Mouse (Mus musculus) effector memory CD4-positive, alpha-beta T cell, adult 5 months (primary cell): Measurements from ENCODE around the gene Tmem51. TPM values are rescaled to one million over a fixed set of nuclear protein-coding genes. Genes with fewer than 3 reads are reported as not detected.

ENCODE experiments used
- polyA plus RNA-seq: library from polyadenylated mRNA; unstranded; fragments of 100-300 nt; shearing (Covaris generic); gene quantifications from one replicate; pipeline ENCODE4 v1.2.1, GENCODE M21; 2017

Tmem51 gene
- 0.86 TPM for polyA plus RNA-seq

DNA sequence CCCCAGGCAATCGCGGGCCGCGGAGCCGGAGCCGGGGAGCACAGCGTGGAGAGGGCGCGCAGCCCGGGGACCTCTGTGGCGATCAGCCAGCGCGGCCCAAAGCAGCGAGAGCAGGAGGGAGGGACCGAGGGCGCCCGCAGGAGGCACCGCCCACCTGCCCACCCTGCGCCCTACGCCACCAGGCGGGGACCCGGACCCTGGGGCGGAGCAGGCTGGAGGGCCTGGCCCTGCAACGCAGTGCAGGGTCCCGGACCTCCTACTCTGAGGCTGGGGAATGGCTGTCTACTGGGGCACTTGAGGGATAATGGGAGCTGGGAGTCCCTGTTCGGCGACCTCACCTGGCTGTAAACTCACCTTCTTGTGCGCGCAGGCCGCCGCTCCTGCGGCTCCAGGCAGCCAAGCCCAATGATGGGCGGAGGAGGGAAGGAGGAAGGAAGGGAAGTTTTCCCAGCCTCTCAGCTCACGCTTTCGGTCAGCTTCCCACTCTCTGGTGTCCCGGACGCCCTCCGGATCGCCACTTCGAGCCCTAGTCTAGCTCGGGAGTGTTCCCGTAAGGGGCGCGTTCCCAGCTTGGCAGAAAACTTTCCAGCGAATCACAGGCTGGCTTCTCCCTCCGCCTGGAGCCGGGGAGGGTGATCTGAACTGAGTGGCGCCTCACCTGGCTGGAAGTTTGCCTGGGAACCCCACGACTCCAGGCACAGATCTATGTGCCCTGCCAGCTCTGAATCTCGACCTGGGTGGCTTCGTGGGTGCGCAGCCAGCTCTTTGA is at the start of gene Tmem51:
TSS of gene Tmem51 (minus strand) at position 174 of the 769 bp plus-strand sequence.

GRCm38 (mm10) chr4:142014659-142015608 is 69.2 kb downstream of the Tmem51 start, which contains the start of gene Fhad1:
Gene Fhad1, minus strand, starts transcription at chr4:142015082.

Other genes with a start within 250 kb of the Tmem51 start
- not detected for gene Ctrc, start 237.9 kb downstream of the Tmem51 start, polyA plus RNA-seq
- 97.6 TPM for gene Efhd2, start 209.4 kb downstream of the Tmem51 start, polyA plus RNA-seq
- not detected for gene Fhad1, start 69.2 kb downstream of the Tmem51 start, polyA plus RNA-seq
- 0.36 TPM for gene Kazn, start 155.1 kb upstream of the Tmem51 start, polyA plus RNA-seq